ENCODE assay signal across 23 mouse cellular contexts in the genomic region with DNA sequence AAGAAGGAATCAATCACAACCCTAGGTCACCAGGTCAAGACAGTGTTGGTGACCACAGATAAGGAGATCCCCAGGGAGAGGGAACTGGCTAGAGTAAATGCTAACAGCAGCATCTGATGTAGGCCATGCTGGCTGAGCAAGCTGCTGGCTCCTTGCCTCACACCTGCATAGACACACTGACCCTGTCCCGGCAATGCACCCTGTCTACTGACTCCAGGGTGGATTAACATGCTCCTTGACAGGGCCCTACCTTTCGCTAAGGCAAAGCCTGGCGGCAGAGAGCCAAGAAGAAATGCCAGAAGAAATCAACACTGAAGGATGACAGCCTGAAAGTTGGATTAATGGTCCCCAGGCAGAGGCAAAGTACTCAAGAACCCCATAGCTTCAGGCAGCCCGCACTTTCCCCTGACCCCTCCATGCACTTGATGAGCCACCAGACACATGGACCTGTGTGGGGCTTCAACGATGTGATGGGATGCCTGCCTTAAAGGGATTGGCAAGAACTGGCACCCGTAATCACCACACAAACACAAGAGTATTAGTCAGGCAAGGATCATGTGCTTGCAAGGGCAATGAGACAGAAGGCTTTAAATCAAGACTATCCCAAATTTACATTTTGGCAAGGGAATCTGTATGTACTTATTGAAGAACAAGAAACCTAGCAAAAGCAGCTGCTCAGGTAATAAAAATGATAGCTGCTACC. TPM values are rescaled to one million over a fixed set of nuclear protein-coding genes. Genes with fewer than 3 reads are reported as not detected.
A peak's percentile ranks its signal among the peaks of the same experiment; 100 is the strongest.
DNase-seq lines count a peak whose midpoint lies in the region; ATAC-seq and TF ChIP-seq lines count a peak whose summit lies in the region.
"Had no signal": no experiment of that assay in that cellular context is flagged by ENCODE, and none has a peak within 500 bp of the region (broad histone marks: within the 10 kb centered on the region; RNA-seq: fewer than 3 reads in every experiment).

No protein-coding gene starts in this region.

- H3K36me3 ChIP-seq in kidney, embryonic 16.5 days (ENCODE audit: insufficient read depth, low read length), result no peaks in the 10 kb centered on the region
- H3K36me3 ChIP-seq in limb, embryonic 14.5 days (ENCODE audit: control insufficient read depth, insufficient read depth, low read length), result peaks cover 16% of the 10 kb centered on the region
- H3K36me3 ChIP-seq: forebrain, embryonic 12.5 days; hindbrain, embryonic 12.5 days had no signal

- H3K9ac ChIP-seq in kidney, embryonic 16.5 days (replicated peaks; ENCODE audit: low read length), result no peak overlapping the region
- no peak overlapping the region for H3K9ac ChIP-seq in limb, embryonic 14.5 days (ENCODE audit: low read depth, low read length, severe bottlenecking)
- H3K9ac ChIP-seq: forebrain, embryonic 12.5 days; hindbrain, embryonic 12.5 days had no signal

- peaks cover 10% of the 10 kb centered on the region; the same call in 1 of the 2 replicates for H3K4me1 ChIP-seq in kidney, embryonic 16.5 days (ENCODE audit: insufficient read depth, low read length)
- H3K4me1 ChIP-seq in limb, embryonic 14.5 days (ENCODE audit: control insufficient read depth, insufficient read depth, low read length), result peaks cover 25% of the 10 kb centered on the region

- H3K27ac ChIP-seq in gastrocnemius, adult 2 months, result no peak overlapping the region
- H3K27ac ChIP-seq in kidney, embryonic 16.5 days (ENCODE audit: low read length), result peak overlapping the region; percentile 23; the same call in 1 of the 2 replicates
- H3K27ac ChIP-seq in limb, embryonic 14.5 days (replicated peaks; ENCODE audit: low read depth, low read length), result no peak overlapping the region
- H3K27ac ChIP-seq: forebrain, embryonic 12.5 days; heart, adult 2 months; hindbrain, embryonic 12.5 days had no signal

- peak overlapping the region; percentile 21; the same call in 1 of the 2 replicates for H3K4me3 ChIP-seq in gastrocnemius, adult 2 months
- H3K4me3 ChIP-seq in kidney, embryonic 16.5 days (ENCODE audit: low read length), result no peak overlapping the region
- H3K4me3 ChIP-seq in limb, embryonic 14.5 days (replicated peaks; ENCODE audit: low read length), result peak overlapping the region; percentile 10; the same call in 1 of the 2 replicates
- H3K4me3 ChIP-seq: forebrain, embryonic 12.5 days; heart, adult 2 months; hindbrain, embryonic 12.5 days; myocyte had no signal

- ATAC-seq in kidney, embryonic 16.5 days (ENCODE audit: low FRiP score, low TSS enrichment), result no peak
- ATAC-seq in limb, embryonic 14.5 days (ENCODE audit: low FRiP score, low read depth), result no peak
- ATAC-seq in granulocyte monocyte progenitor cell, adult 5-6 weeks (replicated peaks; ENCODE audit: poor library complexity, severe bottlenecking), result no peak
- ATAC-seq: CD4-positive, CD25-positive, alpha-beta regulatory T cell, adult 4 months; intestine, postnatal 0 days; midbrain, embryonic 16.5 days; Patski had no signal

- WGBS in kidney, embryonic 16.5 days, result 81% methylated on average over 6 of the region's 6 CpGs
- 74% methylated on average over 6 of the region's 6 CpGs for WGBS in limb, embryonic 14.5 days

- H3K9me3 ChIP-seq in kidney, embryonic 16.5 days (ENCODE audit: low read length), result no peaks in the 10 kb centered on the region
- H3K9me3 ChIP-seq in limb, embryonic 14.5 days (ENCODE audit: control insufficient read depth, low read length), result no peaks in the 10 kb centered on the region
- H3K9me3 ChIP-seq: forebrain, embryonic 12.5 days; hindbrain, embryonic 12.5 days had no signal

- no peak for DNase-seq in gastrocnemius, adult 2 months
- DNase-seq in gastrocnemius, adult 18-20 months (ENCODE audit: low spot score), result no peak
- DNase-seq in kidney, postnatal 4 days, result no peak
- peak; percentile 95 for DNase-seq in fat pad, adult 2 months (ENCODE audit: extremely low read depth, low read depth, low spot score)
- no peak for DNase-seq in limb, embryonic 14.5 days (ENCODE audit: low spot score)
- DNase-seq in right cerebral cortex, adult 18-20 months, result no peak
- DNase-seq: adrenal gland, postnatal 36 days; cerebellum, adult 9-10 months; heart, adult 2 months; layer of hippocampus, postnatal 36 days; liver; lung, postnatal 4 days had no signal

- no peak overlapping the region for H3K4me2 ChIP-seq in kidney, embryonic 16.5 days (replicated peaks; ENCODE audit: low read depth, low read length)
- H3K4me2 ChIP-seq in limb, embryonic 14.5 days (replicated peaks; ENCODE audit: low read depth, low read length, severe bottlenecking), result peak overlapping the region; percentile 19
- H3K4me2 ChIP-seq: forebrain, embryonic 12.5 days; hindbrain, embryonic 12.5 days had no signal

- peaks cover 13% of the 10 kb centered on the region; the same call in 1 of the 2 replicates for H3K27me3 ChIP-seq in kidney, embryonic 16.5 days (ENCODE audit: insufficient read depth, low read length)
- peaks cover 2% of the 10 kb centered on the region for H3K27me3 ChIP-seq in limb, embryonic 14.5 days (ENCODE audit: control insufficient read depth, insufficient read depth, low read length)

- TF ChIP-seq POLR2A in limb, embryonic 14.5 days (IDR thresholded peaks at IDR 0.05; ENCODE audit: borderline replicate concordance, extremely low read depth, insufficient read depth, insufficient read length), result no peak

- TF ChIP-seq CTCF in gastrocnemius, adult 2 months (IDR thresholded peaks at IDR 0.05), result no peak

- intact Hi-C loops in gastrocnemius, adult 2 months (cut with DNase I), result loop anchor here (10.0 kb wide), 1 partner anchor 282 kb away; no protein-coding TSS in a partner anchor

RNA-seq across cellular contexts. Expression of gene Adamts15, which starts 5.8 kb away (rescaled TPM):
- total RNA-seq in gastrocnemius, adult 2 months (2021), result 1 to 10 TPM; 1.3 to 3.0 TPM
- total RNA-seq in gastrocnemius, adult 18-20 months (2021), result 1 to 10 TPM; 1.3 to 3.4 TPM
- polyA plus RNA-seq in kidney, embryonic 16.5 days (2015; fragmentation: Nextera tagmentation; extraction: Ambion mirVana), result 9.2 and 9.8 TPM in 2 replicates
- polyA plus RNA-seq in limb, embryonic 14.5 days (2012; rRNA removed), result 33.2 and 39.5 TPM in 2 replicates
- 29.0 and 39.9 TPM in 2 replicates for polyA plus RNA-seq in limb, embryonic 14.5 days (2014; fragmentation: Nextera tagmentation; extraction: Ambion mirVana)
- not detected in 2 replicates for total RNA-seq in granulocyte monocyte progenitor cell, adult 5-6 weeks (2014; fragmentation: Nextera tagmentation)
- not detected in 2 replicates for total RNA-seq in granulocyte monocyte progenitor cell, adult 5-6 weeks (2017)
- total RNA-seq: common myeloid progenitor, adult 5-6 weeks; megakaryocyte-erythroid progenitor cell, adult 5-6 weeks had no signal
- polyA plus RNA-seq: CD4-positive, CD25-positive, alpha-beta regulatory T cell, adult 4 months; myocyte had no signal

RNA-seq across cellular contexts. Expression of gene Adamts8, which starts 25.9 kb away (rescaled TPM):
- total RNA-seq in gastrocnemius, adult 2 months (2021), result 10 to 100 TPM in 1 of 2 experiments, 1 to 10 TPM in 1; 1.5 to 14.6 TPM
- total RNA-seq in gastrocnemius, adult 18-20 months (2021), result 1 to 10 TPM; 1.1 to 3.7 TPM
- 0.59 and 0.76 TPM in 2 replicates for polyA plus RNA-seq in kidney, embryonic 16.5 days (2015; fragmentation: Nextera tagmentation; extraction: Ambion mirVana)
- 4.2 and 4.4 TPM in 2 replicates for polyA plus RNA-seq in limb, embryonic 14.5 days (2012; rRNA removed)
- 4.4 and 5.0 TPM in 2 replicates for polyA plus RNA-seq in limb, embryonic 14.5 days (2014; fragmentation: Nextera tagmentation; extraction: Ambion mirVana)
- not detected in 2 replicates for total RNA-seq in granulocyte monocyte progenitor cell, adult 5-6 weeks (2014; fragmentation: Nextera tagmentation)
- not detected in 2 replicates for total RNA-seq in granulocyte monocyte progenitor cell, adult 5-6 weeks (2017)
- total RNA-seq: common myeloid progenitor, adult 5-6 weeks; megakaryocyte-erythroid progenitor cell, adult 5-6 weeks had no signal
- polyA plus RNA-seq: myocyte, Patski had no signal
